Mouse (Mus musculus) E14TG2a.4 (cell line): Measurements from ENCODE around the gene Cobl.

Source experiments
- H3K27me3 ChIP-seq: 2 replicates; pipeline ENCODE4 v1.6.1; 2014; ENCODE audit warnings: low read length, control low read depth; ENCODE audit not compliant: insufficient read depth
- H3K36me3 ChIP-seq: 2 replicates; pipeline ENCODE4 v1.6.1; 2014; ENCODE audit warnings: low read length, control low read depth; ENCODE audit not compliant: insufficient read depth
- H3K4me1 ChIP-seq: replicated peaks from 2 replicates; pipeline ENCODE4 v1.6.1; 2014; ENCODE audit warnings: low read depth, low read length, control low read depth
- H3K4me3 ChIP-seq: replicated peaks from 2 replicates; pipeline ENCODE4 v1.5.1; 2014; ENCODE audit warnings: mild to moderate bottlenecking, low read length
- H3K9me3 ChIP-seq: 2 replicates; pipeline ENCODE4 v1.6.1; 2014; ENCODE audit warnings: low read length, control low read depth
- CTCF ChIP-seq: conservative IDR thresholded peaks from 2 replicates; pipeline ENCODE4 v1.5.1; 2014; ENCODE audit warnings: low read length
- NANOG ChIP-seq: IDR thresholded peaks from 2 replicates; pipeline ENCODE4 v1.6.1; 2014; ENCODE audit warnings: borderline replicate concordance, low read length, mixed read lengths
- POU5F1 ChIP-seq: IDR thresholded peaks from 2 replicates; pipeline ENCODE4 v1.6.1; 2014; ENCODE audit warnings: low read length, borderline replicate concordance

The Cobl gene

DNA sequence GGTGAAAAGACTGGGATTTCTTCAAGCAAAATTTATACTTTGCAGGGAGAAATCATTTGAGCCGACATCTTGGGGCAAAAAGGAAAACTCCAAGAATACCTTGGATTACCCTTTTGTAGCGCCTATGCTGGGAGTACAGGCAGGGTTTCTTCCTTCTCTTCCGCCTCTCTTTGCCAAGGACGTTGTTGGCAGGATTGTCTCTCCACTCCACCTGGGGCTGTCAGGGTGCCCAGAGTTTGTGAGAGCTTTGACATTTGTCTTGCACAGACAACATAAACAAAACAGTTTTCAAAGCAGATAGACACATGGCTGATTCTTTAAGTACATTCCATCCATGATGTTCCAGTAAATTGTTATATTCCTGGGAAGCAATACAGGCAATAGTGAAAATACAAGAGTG lies 265.3 kb downstream of the Cobl start:
- peaks cover 16% of the 10 kb centered on the region for H3K27me3 ChIP-seq
- TF ChIP-seq POU5F1 (no peak), NANOG (no peak), CTCF (no peak)

GRCm38 (mm10) chr11:12198700-12199349 lies 265.9 kb downstream of the Cobl start:
- Histone ChIP-seq H3K4me3 (no peak overlapping the region), H3K4me1 (no peaks in the 10 kb centered on the region), H3K9me3 (peaks cover 22% of the 10 kb centered on the region), H3K27me3 (peaks cover 13% of the 10 kb centered on the region), H3K36me3 (no peaks in the 10 kb centered on the region)
- no peak for TF ChIP-seq NANOG

More for the DNA sequence above, 265.3 kb downstream of the Cobl start:
- H3K9me3 ChIP-seq, result peaks cover 15% of the 10 kb centered on the region
- no peaks in the 10 kb centered on the region for H3K36me3 ChIP-seq
- H3K4me3 ChIP-seq, result no peak overlapping the region
- H3K4me1 ChIP-seq, result no peaks in the 10 kb centered on the region

- TF ChIP-seq POU5F1 (no peak), NANOG (no peak), CTCF (no peak)
- peaks cover 30% of the 10 kb centered on the region for H3K9me3 ChIP-seq
- no peak overlapping the region for H3K4me3 ChIP-seq
- no peaks in the 10 kb centered on the region for H3K4me1 ChIP-seq
- H3K27me3 ChIP-seq, result peaks cover 12% of the 10 kb centered on the region
- H3K36me3 ChIP-seq, result no peaks in the 10 kb centered on the region
These were observed 266.7 kb downstream of the Cobl start for GRCm38 (mm10) chr11:12198017-12198416.

- Histone ChIP-seq H3K4me1 (no peaks in the 10 kb centered on the region), H3K9me3 (peaks cover 33% of the 10 kb centered on the region), H3K36me3 (no peaks in the 10 kb centered on the region), H3K4me3 (no peak overlapping the region), H3K27me3 (peaks cover 12% of the 10 kb centered on the region)
- TF ChIP-seq CTCF, result no peak
- TF ChIP-seq POU5F1, result no peak
- TF ChIP-seq NANOG, result no peak
These were observed 267.2 kb downstream of the Cobl start for GRCm38 (mm10) chr11:12197542-12197941.

DNA sequence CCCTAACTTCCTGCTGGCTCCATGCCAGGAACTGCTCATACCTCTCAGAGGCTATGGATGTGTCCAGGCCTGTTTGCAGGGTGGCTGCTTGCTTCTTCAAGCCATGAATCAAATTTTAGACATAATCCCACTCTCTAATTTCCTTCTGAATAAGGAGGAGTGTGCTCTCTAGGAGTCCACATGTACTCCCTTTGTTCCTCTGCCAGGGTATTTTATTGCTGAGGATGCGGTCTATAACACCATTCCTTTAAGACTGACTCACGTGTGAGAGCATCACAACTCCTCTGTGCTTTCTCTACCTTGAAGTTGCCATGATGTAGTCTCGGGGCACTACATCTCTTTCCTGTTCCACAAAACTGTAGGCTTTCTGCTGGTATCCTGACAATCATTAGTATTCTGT lies 269.4 kb downstream of the Cobl start:
- Histone ChIP-seq H3K4me3 (no peak overlapping the region), H3K36me3 (no peaks in the 10 kb centered on the region), H3K4me1 (no peaks in the 10 kb centered on the region), H3K27me3 (peaks cover 12% of the 10 kb centered on the region; the same call in 1 of the 2 replicates), H3K9me3 (peaks cover 45% of the 10 kb centered on the region)
- TF ChIP-seq POU5F1 (no peak), NANOG (no peak), CTCF (no peak)

DNA sequence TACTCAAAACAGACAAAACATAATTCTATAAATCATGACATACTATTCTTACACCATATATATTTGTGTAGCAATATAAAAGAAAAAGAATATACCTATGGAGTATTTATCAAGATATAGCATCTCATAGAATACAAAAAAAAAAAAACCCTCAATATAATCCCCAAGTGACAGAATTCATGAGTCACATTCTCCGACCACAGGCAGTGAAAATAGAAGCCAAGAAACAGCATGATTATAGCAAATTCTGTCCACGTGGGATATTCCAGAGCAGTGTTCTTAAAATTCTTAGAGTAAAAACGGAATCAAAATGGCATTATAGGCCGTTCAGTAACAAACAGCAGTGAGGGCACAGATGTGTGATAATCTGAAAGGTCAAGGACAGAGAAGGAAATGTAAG lies 271.4 kb downstream of the Cobl start:
- Histone ChIP-seq H3K4me1 (no peaks in the 10 kb centered on the region), H3K27me3 (0 out of 2 replicates have a peak, but pooled peaks cover 1% of the 10 kb centered on the region), H3K9me3 (peaks cover 37% of the 10 kb centered on the region), H3K4me3 (no peak overlapping the region), H3K36me3 (no peaks in the 10 kb centered on the region)
- TF ChIP-seq CTCF, result no peak
- no peak for TF ChIP-seq POU5F1

- no peaks in the 10 kb centered on the region for H3K27me3 ChIP-seq
- H3K36me3 ChIP-seq, result no peaks in the 10 kb centered on the region
- peaks cover 37% of the 10 kb centered on the region for H3K9me3 ChIP-seq
- no peaks in the 10 kb centered on the region for H3K4me1 ChIP-seq
- no peak overlapping the region for H3K4me3 ChIP-seq
- TF ChIP-seq CTCF, result no peak
- TF ChIP-seq POU5F1, result no peak
- TF ChIP-seq NANOG, result no peak
These were observed 273.4 kb downstream of the Cobl start for GRCm38 (mm10) chr11:12191386-12191785.

DNA sequence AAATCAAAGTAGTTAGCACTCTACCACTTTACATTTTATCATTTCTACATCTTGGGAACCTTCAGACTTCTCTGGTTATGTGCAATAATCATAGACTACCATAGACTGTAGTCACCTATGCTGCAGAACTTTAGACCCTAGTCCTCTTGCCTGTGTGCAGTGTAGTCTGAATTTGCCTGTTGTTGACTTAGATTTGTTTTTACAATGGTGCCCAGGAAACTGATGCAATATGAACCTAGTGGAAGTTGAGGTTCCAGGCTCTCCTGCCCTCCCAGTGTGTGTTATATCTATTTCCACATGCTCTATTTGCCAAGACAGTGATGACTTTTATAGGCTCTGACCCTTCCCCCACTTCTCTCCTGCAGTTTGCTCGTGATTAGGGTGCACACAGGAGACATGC lies 274.3 kb downstream of the Cobl start:
- Histone ChIP-seq H3K4me1 (no peaks in the 10 kb centered on the region), H3K36me3 (no peaks in the 10 kb centered on the region), H3K4me3 (no peak overlapping the region), H3K27me3 (no peaks in the 10 kb centered on the region), H3K9me3 (peaks cover 36% of the 10 kb centered on the region)
- TF ChIP-seq NANOG (no peak), CTCF (no peak), POU5F1 (no peak)
